Mouse (Mus musculus) CH12.LX (cell line): ENCODE measurements around the gene Ptger3. TPM values are rescaled to one million over a fixed set of nuclear protein-coding genes. Genes with fewer than 3 reads are reported as not detected.

Source experiments
- DNase-seq: peaks from one replicate; pipeline ENCODE4 v3.0.0-alpha.2; 2013; ENCODE audit errors: extremely low read depth
- H3K27ac ChIP-seq: 2 replicates; pipeline ENCODE4 v1.5.1; 2012; ENCODE audit warnings: low read depth, mild to moderate bottlenecking, control low read depth, moderate library complexity; ENCODE audit not compliant: insufficient read depth
- H3K27me3 ChIP-seq: replicated peaks from 2 replicates; pipeline ENCODE3; 2012; ENCODE audit warnings: inconsistent platforms
- H3K36me3 ChIP-seq, 2 experiments: replicated peaks in 1 of 2; 2 replicates each; pipeline versions ENCODE3 to v1.6.1; 2012; ENCODE audit warnings: inconsistent platforms in 1 of 2, low read length in 1 of 2, mild to moderate bottlenecking in 1 of 2, mixed read lengths in 1 of 2, moderate library complexity in 1 of 2; ENCODE audit not compliant: control insufficient read depth in 1 of 2, insufficient read depth in 1 of 2
- H3K4me1 ChIP-seq, 2 experiments: 2 replicates each; pipeline ENCODE4 v1.6.1; 2012; ENCODE audit warnings: inconsistent platforms in 1 of 2, moderate library complexity in 1 of 2; ENCODE audit not compliant: insufficient read depth in 2 of 2, control insufficient read depth in 1 of 2
- H3K4me2 ChIP-seq: 2 replicates; pipeline ENCODE4 v1.6.1; 2012; ENCODE audit warnings: low read depth, mild to moderate bottlenecking, control low read depth; ENCODE audit not compliant: poor library complexity, insufficient read depth, severe bottlenecking
- H3K4me3 ChIP-seq, 3 experiments: fragments of 150-350 bp in 1 of 3; sonication (generic) in 1 of 3; replicated peaks in 1 of 3; 2 replicates each; pipeline versions ENCODE3 to v1.5.1; 2011 to 2012; ENCODE audit warnings: low read depth in 2 of 3, low read length in 2 of 3, mild to moderate bottlenecking in 2 of 3, moderate library complexity in 2 of 3, control low read depth in 1 of 3, improper control_type of control experiment in 1 of 3, inconsistent platforms in 1 of 3, mixed read lengths in 1 of 3; ENCODE audit not compliant: poor library complexity in 1 of 3
- H3K79me2 ChIP-seq: replicated peaks from 2 replicates; pipeline ENCODE4 v1.6.1; 2012; ENCODE audit warnings: mild to moderate bottlenecking, moderate library complexity; ENCODE audit not compliant: control insufficient read depth, poor library complexity, insufficient read depth, severe bottlenecking; ENCODE audit errors: extremely low read depth
- H3K9ac ChIP-seq: 2 replicates; pipeline ENCODE4 v1.6.1; 2012; ENCODE audit warnings: low read depth, mild to moderate bottlenecking, control low read depth, moderate library complexity; ENCODE audit not compliant: insufficient read depth
- H3K9me3 ChIP-seq: replicated peaks from 2 replicates; pipeline ENCODE3; 2012; ENCODE audit warnings: low read length, inconsistent platforms, mixed read lengths
- BHLHE40 ChIP-seq: IDR thresholded peaks from 2 replicates; pipeline ENCODE4 v1.6.1; 2011; ENCODE audit warnings: mild to moderate bottlenecking, low read depth, low read length, improper control_type of control experiment
- CHD1 ChIP-seq: IDR thresholded peaks from 2 replicates; pipeline ENCODE4 v1.6.1; 2012; ENCODE audit warnings: low read depth, low read length, improper control_type of control experiment, inconsistent platforms
- CTCF ChIP-seq, 2 experiments: IDR thresholded peaks in 1 of 2; conservative IDR thresholded peaks in 1 of 2; 2 replicates each; pipeline ENCODE4 v1.5.1; 2011 to 2012; ENCODE audit warnings: low read depth in 2 of 2, low read length in 2 of 2, improper control_type of control experiment in 1 of 2, inconsistent platforms in 1 of 2, mild to moderate bottlenecking in 1 of 2, moderate library complexity in 1 of 2
- EP300 ChIP-seq: IDR thresholded peaks from 2 replicates; pipeline ENCODE4 v1.6.1; 2011; ENCODE audit warnings: low read length, improper control_type of control experiment
- GABPA ChIP-seq: IDR thresholded peaks from 2 replicates; pipeline ENCODE4 v1.6.1; 2012; ENCODE audit warnings: low read depth, low read length, improper control_type of control experiment, inconsistent platforms; ENCODE audit not compliant: insufficient replicate concordance
- HCFC1 ChIP-seq: IDR thresholded peaks from 2 replicates; pipeline ENCODE4 v1.6.1; 2012; ENCODE audit warnings: low read depth, mild to moderate bottlenecking, inconsistent platforms, low read length, improper control_type of control experiment
- IRF4 ChIP-seq: IDR thresholded peaks from 2 replicates; pipeline ENCODE4 v1.6.1; 2014; ENCODE audit warnings: low read depth, mild to moderate bottlenecking, inconsistent platforms, low read length, improper control_type of control experiment
- MAFK ChIP-seq: IDR thresholded peaks from 2 replicates; pipeline ENCODE4 v1.6.1; 2011; ENCODE audit warnings: low read length, improper control_type of control experiment; ENCODE audit not compliant: insufficient replicate concordance
- MAX ChIP-seq: IDR thresholded peaks from 2 replicates; pipeline ENCODE4 v1.6.1; 2011; ENCODE audit warnings: low read length, improper control_type of control experiment
- MAZ ChIP-seq: IDR thresholded peaks from 2 replicates; pipeline ENCODE4 v1.6.1; 2012; ENCODE audit warnings: low read depth, mild to moderate bottlenecking, inconsistent platforms, low read length, improper control_type of control experiment, moderate library complexity
- MEF2A ChIP-seq: IDR thresholded peaks from 2 replicates; pipeline ENCODE4 v1.6.1; 2014; ENCODE audit warnings: low read depth, mild to moderate bottlenecking, inconsistent platforms, low read length, improper control_type of control experiment, borderline replicate concordance
- MXI1 ChIP-seq: IDR thresholded peaks from 2 replicates; pipeline ENCODE4 v1.6.1; 2011; ENCODE audit warnings: mild to moderate bottlenecking, low read depth, low read length, improper control_type of control experiment
- MYC ChIP-seq: IDR thresholded peaks from 2 replicates; pipeline ENCODE4 v1.6.1; 2011; ENCODE audit warnings: low read depth, mild to moderate bottlenecking, improper control_type of control experiment, low read length
- NELFE ChIP-seq: IDR thresholded peaks from 2 replicates; pipeline ENCODE4 v1.6.1; 2011; ENCODE audit warnings: low read depth, low read length, improper control_type of control experiment
- NRF1 ChIP-seq: IDR thresholded peaks from 2 replicates; pipeline ENCODE4 v1.6.1; 2014; ENCODE audit warnings: low read depth, mild to moderate bottlenecking, inconsistent platforms, low read length, improper control_type of control experiment, moderate library complexity
- PAX5 ChIP-seq: IDR thresholded peaks from 2 replicates; pipeline ENCODE4 v1.6.1; 2012; ENCODE audit warnings: low read length, inconsistent platforms, mixed read lengths
- POLR2A ChIP-seq: IDR thresholded peaks from 2 replicates; pipeline ENCODE4 v1.6.1; 2011; ENCODE audit warnings: low read depth, mild to moderate bottlenecking, improper control_type of control experiment, low read length
- POLR2AphosphoS2 ChIP-seq: IDR thresholded peaks from 2 replicates; pipeline ENCODE4 v1.6.1; 2011; ENCODE audit warnings: low read depth, low read length, improper control_type of control experiment
- RAD21 ChIP-seq: IDR thresholded peaks from 2 replicates; pipeline ENCODE4 v1.6.1; 2011; ENCODE audit warnings: low read depth, mild to moderate bottlenecking, low read length, improper control_type of control experiment, moderate library complexity
- SIN3A ChIP-seq: IDR thresholded peaks from 2 replicates; pipeline ENCODE4 v1.6.1; 2012; ENCODE audit warnings: low read length, improper control_type of control experiment, inconsistent platforms
- USF1 ChIP-seq: IDR thresholded peaks from 2 replicates; pipeline ENCODE4 v1.6.1; 2014; ENCODE audit warnings: low read depth, mild to moderate bottlenecking, inconsistent platforms, low read length, improper control_type of control experiment
- USF2 ChIP-seq: conservative IDR thresholded peaks from 2 replicates; pipeline ENCODE4 v1.6.1; 2011; ENCODE audit warnings: low read depth, low read length, improper control_type of control experiment
- ZKSCAN1 ChIP-seq: IDR thresholded peaks from 2 replicates; pipeline ENCODE4 v1.6.1; 2012; ENCODE audit warnings: low read depth, inconsistent platforms, low read length, improper control_type of control experiment, borderline replicate concordance
- ZNF384 ChIP-seq: IDR thresholded peaks from 2 replicates; pipeline ENCODE4 v1.6.1; 2012; ENCODE audit warnings: low read depth, low read length, improper control_type of control experiment, inconsistent platforms
- dilution Hi-C: fragments of 300-500 bp; cut with MboI; formaldehyde crosslinking; loops from 2 replicates; pipeline ENCODE4 v1.14.3; 2020; ENCODE audit warnings: low sequenced_read_pairs; ENCODE audit not compliant: extremely low pct_unique_long_range_greater_than_20kb, extremely low pct_ligation_motif_present
- in situ Hi-C: fragments of 300-500 bp; cut with MboI; formaldehyde crosslinking; loops from 3 replicates; pipeline ENCODE4 v1.14.3; 2019; ENCODE audit warnings: low sequenced_read_pairs, low pct_ligation_motif_present, low pct_unique_long_range_greater_than_20kb, mixed read lengths
- polyA plus RNA-seq: library from polyadenylated mRNA; unstranded; fragments of >175 nt; gene quantifications from 2 replicates; pipeline ENCODE4 v1.2.1, GENCODE M21; 2012; ENCODE audit warnings: low read depth; ENCODE audit not compliant: insufficient read length
- total RNA-seq, 2 experiments: library from RNA; depleted of rRNA; stranded (reverse); fragments of 300-350 nt in 1 of 2; fragments of >200 nt in 1 of 2; gene quantifications; 2 replicates each; pipeline ENCODE4 v1.2.3; 2012 to 2014

Gene Ptger3
- total and polyA plus RNA-seq, 3 experiments: 0.06 TPM; not detected in 2

- H3K9me3 ChIP-seq: no peaks in the 10 kb centered on the region
- H3K9ac ChIP-seq: no peak overlapping the region
- no peak overlapping the region for H3K27ac ChIP-seq
- DNase-seq: no peak
- no peaks in the 10 kb centered on the region for H3K36me3 ChIP-seq
- in situ Hi-C loops (no loop called here), dilution Hi-C loops (no loop called here)
- H3K27me3 ChIP-seq: no peaks in the 10 kb centered on the region
- no peak overlapping the region for H3K4me2 ChIP-seq
- H3K4me3 ChIP-seq: no peak overlapping the region
- peaks cover 16 to 36% of the 10 kb centered on the region in 2 experiments for H3K4me1 ChIP-seq
- TF ChIP-seq USF2 (no peak), MEF2A (no peak), ZNF384 (no peak), BHLHE40 (no peak), POLR2AphosphoS2 (no peak), MYC (no peak), POLR2A (no peak), GABPA (no peak), CTCF (conservative IDR thresholded peaks at IDR 0.05 in 1 of 2, IDR thresholded peaks at IDR 0.05 in 1 of 2; ENCODE audit: low read depth in 2 of 2, low read length in 2 of 2) (no peak), RAD21 (no peak), HCFC1 (no peak), PAX5 (no peak), MAX (no peak), EP300 (no peak)
- H3K79me2 ChIP-seq: no peaks in the 10 kb centered on the region
Measured at GRCm38 (mm10) chr3:157630671-157631070, 64.0 kb downstream of the Ptger3 start.

GRCm38 (mm10) chr3:157631383-157631782, 64.7 kb downstream of the Ptger3 start:
- TF ChIP-seq RAD21: no peak
- no peak for TF ChIP-seq CTCF (conservative IDR thresholded peaks at IDR 0.05 in 1 of 2, IDR thresholded peaks at IDR 0.05 in 1 of 2; ENCODE audit: low read depth in 2 of 2, low read length in 2 of 2)
- TF ChIP-seq SIN3A: no peak
- TF ChIP-seq MXI1: no peak
- TF ChIP-seq MAX: no peak
- no peak for TF ChIP-seq MAZ
- no peak for TF ChIP-seq USF1
- TF ChIP-seq NELFE: no peak
- no peak for TF ChIP-seq MEF2A
- TF ChIP-seq CHD1: no peak
- TF ChIP-seq PAX5: no peak
- TF ChIP-seq USF2: no peak
- no peak for TF ChIP-seq ZKSCAN1
- TF ChIP-seq POLR2AphosphoS2: no peak
- no peak for TF ChIP-seq HCFC1
- no peak for TF ChIP-seq NRF1
- no peak for TF ChIP-seq IRF4
- TF ChIP-seq ZNF384: no peak
- no peak for TF ChIP-seq MAFK
- no peak overlapping the region for H3K4me2 ChIP-seq
- no peak overlapping the region for H3K9ac ChIP-seq
- H3K4me3 ChIP-seq: no peak overlapping the region
- H3K36me3 ChIP-seq: no peaks in the 10 kb centered on the region
- H3K4me1 ChIP-seq: peaks cover 22 to 43% of the 10 kb centered on the region in 2 experiments
- in situ Hi-C loops: no loop called here
- no peak overlapping the region for H3K27ac ChIP-seq
- no peaks in the 10 kb centered on the region for H3K27me3 ChIP-seq
- H3K9me3 ChIP-seq: no peaks in the 10 kb centered on the region
- dilution Hi-C loops: no loop called here
- H3K79me2 ChIP-seq: no peaks in the 10 kb centered on the region
- no peak for DNase-seq
